Mouse (Mus musculus): ENCODE results near the gene Sdhb.
A peak's percentile ranks its signal among the peaks of the same experiment; 100 is the strongest.

The Sdhb gene

DNA sequence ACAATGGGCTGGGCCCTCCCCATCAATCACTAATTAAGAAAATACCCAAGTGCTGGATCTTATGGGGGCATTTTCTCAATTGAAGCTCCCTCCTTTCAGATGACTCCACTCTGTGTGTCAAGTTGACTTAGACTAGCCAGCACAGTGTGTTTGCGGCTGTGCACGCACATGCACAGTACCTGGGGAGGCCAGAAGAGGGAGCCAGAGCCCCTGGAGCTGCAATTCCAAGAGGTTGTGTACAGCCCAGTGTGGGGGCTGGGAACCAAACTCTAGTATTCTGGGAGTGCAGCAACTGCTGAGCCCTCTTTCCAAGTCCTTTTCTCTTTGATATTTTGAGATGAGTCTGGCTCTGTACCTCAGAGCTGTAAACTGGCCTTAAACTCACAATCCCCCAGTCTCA, 20.6 kb downstream of the Sdhb start:
- peak in 1 of 2 experiments; percentile 48 for DNase-seq

GRCm38 (mm10) chr4:140982808-140983207, 21.8 kb downstream of the Sdhb start:
- no peak for DNase-seq

- DNase-seq: no peak
These were observed 22.4 kb downstream of the Sdhb start for GRCm38 (mm10) chr4:140983442-140983841.

- no peak for DNase-seq
These were observed 23.5 kb downstream of the Sdhb start for GRCm38 (mm10) chr4:140984544-140984943.

GRCm38 (mm10) chr4:140986024-140986710, 25.2 kb downstream of the Sdhb start:
- no peak for DNase-seq

DNA sequence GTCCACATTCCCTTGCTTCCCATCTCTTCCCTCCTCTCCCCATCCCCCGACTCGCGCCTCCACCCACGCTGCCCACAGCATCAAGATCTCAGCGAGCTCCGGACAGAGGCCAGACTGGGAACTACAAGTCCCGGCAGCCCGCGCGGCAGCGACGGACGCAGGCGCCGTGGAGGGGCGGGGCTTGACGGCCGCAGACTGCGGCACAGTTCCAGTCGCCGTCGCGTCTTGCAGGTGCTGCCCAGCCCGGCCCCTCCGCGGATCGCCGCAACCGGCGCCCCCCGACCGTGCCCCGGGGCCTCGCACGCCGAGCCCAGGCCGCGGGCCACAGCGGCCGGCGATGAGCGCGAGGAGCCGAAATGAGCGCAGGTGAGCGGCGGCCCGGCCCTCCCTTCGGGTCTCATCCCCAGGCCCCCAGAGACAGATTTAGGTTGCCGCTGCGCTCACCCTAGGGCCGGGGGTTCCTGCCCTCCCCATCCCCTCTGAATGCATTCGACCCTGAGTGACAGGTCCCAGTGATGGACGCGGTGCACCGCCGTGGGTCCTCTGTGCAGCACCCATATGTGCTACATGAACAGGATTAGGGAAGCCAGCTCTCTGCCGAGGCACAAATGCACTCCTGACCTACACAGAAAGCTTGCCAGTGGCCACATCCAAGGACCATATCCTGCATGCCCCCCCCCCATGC, 25.9 kb downstream of the Sdhb start, which contains the start of gene Atp13a2:
TSS of gene Atp13a2 (plus strand) at position 163 of the 685 bp plus-strand sequence.
- peak; percentile 97 to 98 for DNase-seq

DNA sequence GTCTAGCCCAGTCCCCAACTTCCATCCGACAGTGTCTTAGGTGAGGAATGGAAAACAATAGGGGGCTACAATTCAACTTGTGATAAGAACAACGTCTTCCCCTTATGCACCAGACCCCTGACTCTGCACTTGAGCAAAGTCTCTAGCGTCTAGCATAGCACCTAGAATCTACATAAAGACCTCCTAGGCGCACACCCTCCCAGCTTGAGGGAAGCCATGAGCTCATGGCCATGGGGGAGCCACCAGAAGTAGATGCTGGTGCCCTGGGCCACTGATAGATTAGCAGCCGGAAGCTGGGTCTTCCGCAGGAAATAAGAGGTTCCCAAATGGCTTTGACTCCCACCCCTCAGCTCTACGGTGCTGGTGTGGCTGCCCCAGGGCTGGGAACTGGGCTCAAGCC, 26.5 kb downstream of the Sdhb start:
- DNase-seq: no peak

DNA sequence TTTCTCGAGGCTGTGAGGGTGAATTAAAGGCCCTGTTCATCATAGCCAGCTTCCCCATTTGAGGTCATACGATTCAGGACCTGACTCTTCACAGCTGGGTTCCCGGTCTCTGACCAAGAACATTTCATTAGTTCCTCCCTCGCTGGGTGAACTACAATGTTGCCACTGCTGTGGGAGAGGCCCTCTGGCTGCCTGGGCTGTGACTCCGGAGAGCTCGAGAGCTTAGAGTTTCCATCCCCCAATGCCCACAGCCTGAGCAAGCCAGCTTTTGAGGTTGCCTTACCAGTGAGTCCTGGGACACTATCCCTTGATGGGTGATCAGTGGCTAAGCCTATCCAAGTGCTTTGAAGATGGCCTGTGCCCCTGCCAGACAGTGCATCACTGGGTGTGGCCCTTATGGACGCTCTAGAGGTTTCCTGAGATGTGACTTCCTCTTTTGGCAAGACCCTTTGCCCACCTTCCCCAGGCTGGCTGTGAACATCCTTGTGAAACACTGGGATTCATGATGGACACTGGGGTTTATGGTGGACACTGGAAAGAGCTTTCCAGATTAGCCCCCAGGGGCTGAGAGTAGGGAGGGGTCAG, 27.8 kb downstream of the Sdhb start:
- DNase-seq: no peak

DNA sequence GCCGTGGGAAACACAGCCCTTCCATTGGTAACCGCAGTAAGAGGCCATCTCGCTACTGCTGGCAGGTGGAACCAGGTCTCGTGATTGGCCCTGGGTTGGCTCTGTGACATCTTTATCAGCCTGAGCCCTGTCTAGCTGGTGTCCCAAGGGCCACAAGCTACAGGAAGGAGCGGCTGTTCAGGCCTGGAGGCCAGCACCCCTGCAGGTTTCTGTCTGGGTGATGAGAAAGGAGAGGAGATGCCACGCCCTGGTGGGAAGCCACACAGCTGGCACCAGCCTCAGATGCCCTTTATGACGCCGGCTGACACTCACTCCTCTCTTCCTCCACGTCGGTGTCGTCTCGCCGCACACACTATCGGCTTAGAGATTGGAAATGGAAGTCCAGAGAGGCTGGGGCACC, 28.4 kb downstream of the Sdhb start:
- DNase-seq: no peak

DNA sequence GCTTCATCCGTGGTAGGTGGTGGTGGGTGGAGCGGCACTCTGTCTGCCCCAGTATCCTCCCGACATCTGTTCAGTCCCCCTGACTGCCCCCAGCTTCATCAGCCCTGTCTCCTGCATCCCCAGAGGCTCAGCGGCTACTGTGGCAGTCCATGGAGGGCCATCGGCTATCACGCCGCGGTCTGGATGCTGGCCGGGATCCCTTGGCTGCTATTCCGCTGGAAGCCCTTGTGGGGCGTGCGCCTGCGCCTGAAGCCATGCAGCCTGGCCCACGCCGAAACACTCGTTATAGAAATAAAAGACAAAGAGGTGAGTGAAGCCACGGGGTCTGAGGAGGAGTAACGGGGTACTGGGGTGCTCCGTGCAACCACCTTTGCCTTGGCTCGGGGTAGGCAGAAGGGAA, 31.2 kb downstream of the Sdhb start:
- DNase-seq: peak; percentile 69 to 82

- no peak for DNase-seq
These were observed 32.8 kb downstream of the Sdhb start for GRCm38 (mm10) chr4:140993846-140994245.

DNA sequence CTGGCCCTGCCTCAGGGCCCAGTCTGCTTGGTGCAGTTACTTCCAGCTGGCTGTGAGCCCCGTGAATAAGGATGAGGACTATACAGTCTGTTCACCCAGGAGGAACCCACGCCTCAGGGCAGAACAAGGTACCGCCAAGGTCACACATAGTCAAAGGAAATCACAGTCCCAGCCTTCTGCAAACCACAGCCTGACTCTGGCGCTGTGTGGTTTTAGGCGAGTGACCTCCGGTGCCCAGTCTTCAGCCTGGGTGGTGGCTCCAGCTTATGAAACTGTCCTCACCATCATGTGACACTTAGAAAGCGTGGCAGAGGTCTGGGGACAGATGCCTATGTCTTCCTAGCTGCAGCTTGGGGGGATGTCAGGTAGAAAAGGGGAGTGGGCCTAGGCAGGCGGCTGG, 34.8 kb downstream of the Sdhb start:
- no peak for DNase-seq

- DNase-seq: no peak
These were observed 35.8 kb downstream of the Sdhb start for GRCm38 (mm10) chr4:140996812-140997211.

GRCm38 (mm10) chr4:141005983-141006382, 45.0 kb downstream of the Sdhb start:
- peak; percentile 75 to 86 for DNase-seq

DNA sequence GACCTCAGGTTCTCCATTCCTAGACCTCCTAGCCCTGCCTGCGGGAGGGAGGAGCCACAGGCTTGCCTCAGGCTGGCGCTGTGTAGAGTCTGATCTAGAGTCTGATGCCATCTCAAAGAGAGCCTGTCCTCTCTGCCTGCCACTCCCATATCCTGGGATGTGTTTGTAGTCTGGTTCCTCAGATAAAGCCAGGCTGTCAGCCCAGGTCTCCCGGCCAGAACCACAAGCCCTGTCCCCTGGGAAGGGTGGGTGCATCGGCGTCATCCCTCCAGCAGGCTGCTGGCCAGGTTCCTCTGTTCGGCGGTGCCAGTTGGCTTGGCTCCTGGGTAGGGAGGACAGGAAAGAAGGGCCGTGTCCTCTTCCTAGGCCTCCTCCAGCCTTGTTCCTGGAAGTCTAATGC, 47.0 kb downstream of the Sdhb start:
- DNase-seq: peak; percentile 68 to 74

GRCm38 (mm10) chr4:141010118-141010517, 49.1 kb downstream of the Sdhb start, which contains the start of gene Mfap2:
Gene Mfap2 (plus strand): TSS chr4:141010418.
- DNase-seq: no peak

DNA sequence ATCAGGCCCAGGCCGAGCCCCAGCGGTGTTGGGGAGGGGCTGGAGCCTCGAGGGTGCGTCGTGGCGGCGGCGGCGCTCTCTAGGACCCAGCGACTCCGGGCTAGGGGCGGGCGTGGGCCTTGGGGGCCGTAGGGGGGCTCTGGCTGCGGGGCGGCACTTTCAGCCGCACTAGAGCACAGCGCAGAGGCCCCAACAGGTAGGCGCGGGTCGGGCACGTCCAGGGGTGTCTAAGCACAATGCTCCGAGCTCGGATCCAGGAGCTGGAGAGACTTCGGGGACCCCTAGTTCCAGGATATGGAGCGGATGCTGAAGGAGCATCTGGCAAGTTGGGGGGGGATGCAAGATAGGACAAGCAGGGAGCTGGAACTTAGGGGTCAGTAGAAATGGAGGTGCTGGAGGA, 49.5 kb downstream of the Sdhb start:
- DNase-seq: peak; percentile 11 to 27

GRCm38 (mm10) chr4:141010941-141011429, 50.0 kb downstream of the Sdhb start:
- DNase-seq: peak; percentile 10 to 25

DNA sequence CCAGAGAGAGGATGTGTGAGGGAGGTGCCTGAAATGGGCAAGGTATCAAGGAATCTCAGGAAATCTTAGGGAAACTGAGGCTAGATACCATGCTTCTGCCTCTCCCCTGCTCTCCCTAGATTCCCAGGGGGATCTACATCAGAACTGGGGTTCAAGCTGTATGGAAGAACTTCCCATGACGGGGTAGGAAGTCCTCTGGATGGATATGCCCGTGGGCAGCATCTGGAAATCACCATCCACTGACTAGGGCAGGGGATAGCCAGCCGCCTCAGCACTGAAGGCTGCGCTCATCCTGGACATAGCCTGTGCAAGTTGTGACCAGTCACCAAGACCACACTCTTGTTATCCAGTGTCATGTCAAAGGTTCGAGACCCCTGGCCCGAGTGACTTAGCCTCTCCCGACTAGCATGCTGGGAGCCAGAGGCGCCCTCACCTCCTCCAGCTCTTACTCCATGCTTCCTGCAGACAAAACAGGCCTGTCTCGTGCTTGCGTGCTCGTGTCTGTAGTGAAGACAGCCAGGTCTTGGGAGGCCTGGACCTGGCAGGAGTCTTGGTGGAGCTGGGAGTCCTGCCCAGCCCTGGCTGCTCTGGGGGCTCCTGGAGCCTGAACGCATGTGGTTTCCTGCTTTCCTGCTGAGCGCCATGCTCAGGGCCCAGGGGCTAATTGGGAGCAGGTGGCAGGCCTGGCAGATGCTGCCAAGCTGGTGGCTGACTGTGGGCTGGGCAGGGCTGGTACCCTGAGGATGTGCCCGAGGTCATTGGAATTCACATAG, 50.7 kb downstream of the Sdhb start:
- DNase-seq: peak; percentile 79 to 80

GRCm38 (mm10) chr4:141012558-141012957, 51.6 kb downstream of the Sdhb start:
- peak in 1 of 2 experiments; percentile 40 for DNase-seq

DNA sequence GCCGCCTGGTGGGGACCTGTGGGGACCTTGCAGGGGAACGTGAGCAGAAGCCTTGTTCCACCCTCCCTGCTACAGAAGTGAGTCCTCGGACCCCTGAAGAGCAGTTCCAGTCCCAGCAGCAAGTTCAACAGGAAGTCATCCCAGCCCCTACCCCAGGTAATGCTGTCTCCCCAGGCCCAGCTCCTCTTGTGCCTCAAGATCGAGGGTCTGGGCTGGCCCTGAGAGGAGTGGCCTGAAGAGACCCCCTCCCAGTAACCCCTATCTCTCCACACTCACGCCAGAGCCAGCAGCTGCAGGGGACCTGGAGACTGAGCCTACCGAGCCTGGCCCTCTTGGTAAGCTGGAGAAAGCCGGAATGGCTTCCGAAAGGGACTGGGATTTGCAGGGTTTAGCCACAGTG, 53.1 kb downstream of the Sdhb start:
- DNase-seq: no peak

DNA sequence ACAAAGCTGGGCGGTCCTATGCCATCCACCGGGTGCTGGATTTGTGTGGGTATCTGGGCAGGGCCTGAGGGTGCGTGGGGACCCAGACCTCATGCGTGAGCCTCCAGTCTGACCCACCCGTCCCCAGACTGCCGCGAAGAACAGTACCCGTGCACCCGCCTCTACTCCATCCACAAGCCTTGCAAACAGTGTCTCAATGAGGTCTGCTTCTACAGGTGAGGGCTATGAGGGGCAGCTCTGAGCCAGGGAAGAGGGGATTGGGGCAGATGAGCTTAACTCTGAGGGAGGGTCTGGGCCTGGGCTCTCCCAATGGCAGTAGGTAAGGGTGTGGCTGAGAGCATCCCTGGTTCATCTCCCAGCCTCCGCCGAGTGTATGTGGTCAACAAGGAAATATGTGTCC, 53.9 kb downstream of the Sdhb start:
- no peak for DNase-seq

GRCm38 (mm10) chr4:141015356-141015755, 54.4 kb downstream of the Sdhb start:
- DNase-seq: no peak
